Mouse (Mus musculus): ENCODE data around the gene Ifna15. TPM values are rescaled to one million over a fixed set of nuclear protein-coding genes. Genes with fewer than 3 reads are reported as not detected.
"Not testable (repeated sequence)": the region's sequence is repeated elsewhere in the genome, so short reads cannot be mapped to it uniquely, and the experiment has no call there.

Gene Ifna15
- polyA plus RNA-seq (2016; fragmentation: Nextera tagmentation; extraction: Ambion mirVana) = not detected in 2 replicates

- not testable (repeated sequence) for H3K9me3 ChIP-seq (replicated peaks); H3K4me2 ChIP-seq; H3K4me3 ChIP-seq; H3K36me3 ChIP-seq; ATAC-seq; H3K9ac ChIP-seq; H3K27me3 ChIP-seq (replicated peaks); H3K27ac ChIP-seq; H3K4me1 ChIP-seq
Observed at GRCm38 (mm10) chr4:88558145-88558544, at the start of gene Ifna15. Ifna15 (minus strand) TSS chr4:88558245.

- Histone ChIP-seq H3K27me3 (replicated peaks) (no peaks in the 10 kb centered on the region), H3K4me3 (no peak within 1 kb of the TSS), H3K9me3 (replicated peaks) (no peaks in the 10 kb centered on the region), H3K4me1 (no peaks in the 10 kb centered on the region), H3K4me2 (no peak within 1 kb of the TSS), H3K9ac (no peak within 1 kb of the TSS), H3K27ac (no peak within 1 kb of the TSS), H3K36me3 (no peaks in the 10 kb centered on the region)
- no peak for ATAC-seq
Observed at GRCm38 (mm10) chr4:88603276-88603675, 45.2 kb upstream of the Ifna15 start, which contains the start of gene Ifna12. Ifna12 (minus strand) TSS chr4:88603376.

- Histone ChIP-seq H3K27ac (no peak within 1 kb of the TSS), H3K36me3 (no peaks in the 10 kb centered on the region), H3K4me1 (no peaks in the 10 kb centered on the region), H3K27me3 (replicated peaks) (no peaks in the 10 kb centered on the region), H3K9ac (no peak within 1 kb of the TSS), H3K4me2 (no peak within 1 kb of the TSS), H3K4me3 (no peak within 1 kb of the TSS), H3K9me3 (replicated peaks) (no peaks in the 10 kb centered on the region)
- 47% methylated on average over 1 of the region's 1 CpGs for WGBS (ENCODE audit: insufficient replicate concordance)
- no peak for ATAC-seq
Observed at GRCm38 (mm10) chr4:88592285-88592684, 34.2 kb upstream of the Ifna15 start, which contains the start of gene Ifna9. Ifna9 (minus strand) TSS chr4:88592385.

- H3K9me3 ChIP-seq (replicated peaks) = no peaks in the 10 kb centered on the region
- no peak within 1 kb of the TSS for H3K9ac ChIP-seq
- 54% methylated on average over 1 of the region's 1 CpGs for WGBS (ENCODE audit: insufficient replicate concordance)
- no peak within 1 kb of the TSS for H3K27ac ChIP-seq
- no peaks in the 10 kb centered on the region for H3K27me3 ChIP-seq (replicated peaks)
- no peaks in the 10 kb centered on the region for H3K36me3 ChIP-seq
- H3K4me1 ChIP-seq = no peaks in the 10 kb centered on the region
- no peak within 1 kb of the TSS for H3K4me3 ChIP-seq
- no peak for ATAC-seq
- no peak within 1 kb of the TSS for H3K4me2 ChIP-seq
Observed at GRCm38 (mm10) chr4:88571698-88572097, 13.7 kb upstream of the Ifna15 start, which contains the start of gene Ifna14. Ifna14 (minus strand) TSS chr4:88571798.

- no peak overlapping the region for H3K4me3 ChIP-seq
- 89% methylated on average over 1 of the region's 1 CpGs for WGBS (ENCODE audit: insufficient replicate concordance)
- no peak overlapping the region for H3K9ac ChIP-seq
- no peak for ATAC-seq
- no peaks in the 10 kb centered on the region for H3K36me3 ChIP-seq
- H3K9me3 ChIP-seq (replicated peaks) = no peaks in the 10 kb centered on the region
- no peak overlapping the region for H3K27ac ChIP-seq
- no peak overlapping the region for H3K4me2 ChIP-seq
- no peaks in the 10 kb centered on the region for H3K4me1 ChIP-seq
- H3K27me3 ChIP-seq (replicated peaks) = no peaks in the 10 kb centered on the region
Observed at GRCm38 (mm10) chr4:88561791-88562190, 3.7 kb upstream of the Ifna15 start.

GRCm38 (mm10) chr4:88550161-88550945 lies 7.7 kb downstream of the Ifna15 start:
- Histone ChIP-seq H3K4me3 (peak overlapping the region; percentile 62), H3K27me3 (replicated peaks) (no peaks in the 10 kb centered on the region), H3K9me3 (replicated peaks) (no peaks in the 10 kb centered on the region), H3K4me2 (peak overlapping the region; percentile 83), H3K4me1 (peaks cover 9% of the 10 kb centered on the region; the same call in 1 of the 2 replicates), H3K27ac (no peak overlapping the region), H3K36me3 (no peaks in the 10 kb centered on the region), H3K9ac (peak overlapping the region; percentile 52)
- peak; percentile 95 for ATAC-seq
- WGBS (ENCODE audit: insufficient replicate concordance) = 22% methylated on average over 22 of the region's 22 CpGs

GRCm38 (mm10) chr4:88547986-88548385 lies 10.1 kb downstream of the Ifna15 start:
- peaks cover 9% of the 10 kb centered on the region; the same call in 1 of the 2 replicates for H3K4me1 ChIP-seq
- H3K4me3 ChIP-seq = no peak overlapping the region
- no peaks in the 10 kb centered on the region for H3K27me3 ChIP-seq (replicated peaks)
- H3K9me3 ChIP-seq (replicated peaks) = no peaks in the 10 kb centered on the region
- ATAC-seq = no peak
- H3K27ac ChIP-seq = no peak overlapping the region
- H3K9ac ChIP-seq = no peak overlapping the region
- WGBS (ENCODE audit: insufficient replicate concordance) = 55% methylated on average over 1 of the region's 1 CpGs
- no peaks in the 10 kb centered on the region for H3K36me3 ChIP-seq
- no peak overlapping the region for H3K4me2 ChIP-seq

- WGBS (ENCODE audit: insufficient replicate concordance) = 42% methylated on average over 2 of the region's 2 CpGs
Observed at GRCm38 (mm10) chr4:88543649-88544234, 14.3 kb downstream of the Ifna15 start.

GRCm38 (mm10) chr4:88537328-88537727 lies 20.7 kb downstream of the Ifna15 start:
- Histone ChIP-seq H3K9me3 (replicated peaks) (no peaks in the 10 kb centered on the region), H3K27ac (peak overlapping the region; percentile 48; the same call in 1 of the 2 replicates), H3K27me3 (replicated peaks) (no peaks in the 10 kb centered on the region), H3K4me2 (peak overlapping the region; percentile 38), H3K4me3 (no peak overlapping the region), H3K4me1 (peaks cover 43% of the 10 kb centered on the region), H3K36me3 (no peaks in the 10 kb centered on the region), H3K9ac (no peak overlapping the region)
- 0 out of 2 replicates have a peak, but pooled peaks have one; percentile 4 for ATAC-seq
- 21% methylated on average over 12 of the region's 12 CpGs for WGBS (ENCODE audit: insufficient replicate concordance)

More at GRCm38 (mm10) chr4:88543649-88544234, 14.3 kb downstream of the Ifna15 start:
- Histone ChIP-seq H3K4me1 (no peaks in the 10 kb centered on the region), H3K9me3 (replicated peaks) (no peaks in the 10 kb centered on the region), H3K36me3 (no peaks in the 10 kb centered on the region), H3K4me2 (no peak overlapping the region), H3K27me3 (replicated peaks) (no peaks in the 10 kb centered on the region), H3K27ac (no peak overlapping the region), H3K9ac (no peak overlapping the region), H3K4me3 (no peak overlapping the region)
- ATAC-seq = peak; percentile 37; the same call in 1 of the 2 replicates

GRCm38 (mm10) chr4:88536640-88537039 lies 21.4 kb downstream of the Ifna15 start:
- Histone ChIP-seq H3K27me3 (replicated peaks) (no peaks in the 10 kb centered on the region), H3K9ac (no peak overlapping the region), H3K27ac (peak overlapping the region; percentile 77; the same call in 1 of the 2 replicates), H3K36me3 (no peaks in the 10 kb centered on the region), H3K4me3 (no peak overlapping the region), H3K4me1 (peaks cover 43% of the 10 kb centered on the region), H3K9me3 (replicated peaks) (no peaks in the 10 kb centered on the region), H3K4me2 (no peak overlapping the region)
- no peak for ATAC-seq
- WGBS (ENCODE audit: insufficient replicate concordance) = 76% methylated on average over 7 of the region's 7 CpGs

GRCm38 (mm10) chr4:88535742-88536141 lies 22.3 kb downstream of the Ifna15 start:
- ATAC-seq = peak; percentile 97
- no peak overlapping the region for H3K4me3 ChIP-seq
- H3K27ac ChIP-seq = peak overlapping the region; percentile 77

GRCm38 (mm10) chr4:88534903-88535302 lies 23.1 kb downstream of the Ifna15 start:
- 75% methylated on average over 1 of the region's 1 CpGs for WGBS (ENCODE audit: insufficient replicate concordance)
- no peak overlapping the region for H3K4me2 ChIP-seq
- H3K36me3 ChIP-seq = no peaks in the 10 kb centered on the region
- ATAC-seq = no peak
- no peaks in the 10 kb centered on the region for H3K9me3 ChIP-seq (replicated peaks)
- H3K27me3 ChIP-seq (replicated peaks) = no peaks in the 10 kb centered on the region
- H3K4me1 ChIP-seq = peaks cover 43% of the 10 kb centered on the region
- H3K27ac ChIP-seq = no peak overlapping the region; the same call in 1 of the 2 replicates
- H3K4me3 ChIP-seq = no peak overlapping the region
- H3K9ac ChIP-seq = no peak overlapping the region

More at GRCm38 (mm10) chr4:88535742-88536141, 22.3 kb downstream of the Ifna15 start:
- Histone ChIP-seq H3K4me1 (peaks cover 43% of the 10 kb centered on the region), H3K36me3 (no peaks in the 10 kb centered on the region), H3K4me2 (peak overlapping the region; percentile 49), H3K27me3 (replicated peaks) (no peaks in the 10 kb centered on the region), H3K9ac (no peak overlapping the region), H3K9me3 (replicated peaks) (no peaks in the 10 kb centered on the region)
- 41% methylated on average over 1 of the region's 1 CpGs for WGBS (ENCODE audit: insufficient replicate concordance)
